In genomic region chr5:146692361-146692975, GRCm38 (mm10) we compare ENCODE assay signal across 7 mouse cellular contexts.
A peak's percentile ranks its signal among the peaks of the same experiment; 100 is the strongest.
DNase-seq lines count a peak whose midpoint lies in the region; ATAC-seq lines count a peak whose summit lies in the region.

No protein-coding gene starts in this region.

- H3K4me1 ChIP-seq in midbrain, embryonic 11.5 days (ENCODE audit: control insufficient read depth, insufficient read depth, low read length) = no peaks in the 10 kb centered on the region
- H3K4me1 ChIP-seq in midbrain, embryonic 13.5 days (replicated peaks) = peaks cover 10% of the 10 kb centered on the region
- H3K4me1 ChIP-seq in heart, embryonic 14.5 days (ENCODE audit: control insufficient read depth in 2 of 2, insufficient read depth in 2 of 2, low read length in 2 of 2) = peaks cover 8 to 12% of the 10 kb centered on the region in 2 experiments; a peak in 3 of 4 replicates

- no peaks in the 10 kb centered on the region for H3K9me3 ChIP-seq in midbrain, embryonic 11.5 days (ENCODE audit: control insufficient read depth, low read length)
- no peaks in the 10 kb centered on the region for H3K9me3 ChIP-seq in midbrain, embryonic 13.5 days
- no peaks in the 10 kb centered on the region for H3K9me3 ChIP-seq in heart, embryonic 14.5 days (ENCODE audit: control insufficient read depth, low read length)

- H3K4me2 ChIP-seq in midbrain, embryonic 11.5 days = no peak overlapping the region
- no peak overlapping the region for H3K4me2 ChIP-seq in midbrain, embryonic 13.5 days (replicated peaks)
- no peak overlapping the region for H3K4me2 ChIP-seq in heart, embryonic 14.5 days (ENCODE audit: low read length)

- H3K9ac ChIP-seq in midbrain, embryonic 11.5 days (ENCODE audit: low read length) = no peak overlapping the region
- H3K9ac ChIP-seq in midbrain, embryonic 13.5 days (replicated peaks) = no peak overlapping the region
- H3K9ac ChIP-seq in heart, embryonic 14.5 days (ENCODE audit: low read length) = no peak overlapping the region

- whole genome bisulfite sequencing in midbrain, embryonic 11.5 days = 59% methylated on average over 7 of the region's 7 CpGs
- WGBS in midbrain, embryonic 13.5 days = 61% methylated on average over 7 of the region's 7 CpGs
- 20% methylated on average over 7 of the region's 7 CpGs for WGBS in heart, embryonic 14.5 days

- no peaks in the 10 kb centered on the region for H3K36me3 ChIP-seq in midbrain, embryonic 11.5 days (ENCODE audit: control insufficient read depth, insufficient read depth, low read length)
- no peaks in the 10 kb centered on the region for H3K36me3 ChIP-seq in midbrain, embryonic 13.5 days
- no peaks in the 10 kb centered on the region for H3K36me3 ChIP-seq in heart, embryonic 14.5 days (ENCODE audit: control insufficient read depth, insufficient read depth, low read length)

- H3K27me3 ChIP-seq in midbrain, embryonic 11.5 days (ENCODE audit: control insufficient read depth, insufficient read depth, low read length) = no peaks in the 10 kb centered on the region
- H3K27me3 ChIP-seq in midbrain, embryonic 13.5 days = 0 out of 2 replicates have a peak, but pooled peaks cover 6% of the 10 kb centered on the region
- no peaks in the 10 kb centered on the region for H3K27me3 ChIP-seq in heart, embryonic 14.5 days (ENCODE audit: control insufficient read depth, insufficient read depth, low read length)

- H3K4me3 ChIP-seq in midbrain, embryonic 11.5 days (ENCODE audit: low read depth, low read length) = no peak overlapping the region
- H3K4me3 ChIP-seq in midbrain, embryonic 13.5 days (replicated peaks) = no peak overlapping the region
- no peak overlapping the region for H3K4me3 ChIP-seq in heart, embryonic 14.5 days (ENCODE audit: control insufficient read depth in 1 of 2, insufficient read depth in 1 of 2, low read depth in 1 of 2, low read length in 2 of 2)

- H3K27ac ChIP-seq in midbrain, embryonic 11.5 days (ENCODE audit: low read depth, low read length) = no peak overlapping the region
- H3K27ac ChIP-seq in midbrain, embryonic 13.5 days = no peak overlapping the region
- peak overlapping the region; percentile 55 to 60; a peak in 3 of 4 replicates for H3K27ac ChIP-seq in heart, embryonic 14.5 days (replicated peaks in 1 of 2; ENCODE audit: control insufficient read depth in 1 of 2, insufficient read depth in 1 of 2, low read depth in 2 of 2, low read length in 2 of 2)

- peak; percentile 80 for DNase-seq in midbrain, embryonic 11.5 days (ENCODE audit: low spot score, missing footprints)
- peak; percentile 61 to 75 for DNase-seq in kidney, postnatal 4 days
- DNase-seq in urinary bladder, postnatal 10 days (ENCODE audit: low spot score) = no peak
- DNase-seq in spleen, postnatal 10 days (ENCODE audit: low spot score in 2 of 2) = no peak

- ATAC-seq in midbrain, embryonic 11.5 days (ENCODE audit: low FRiP score) = no peak
- ATAC-seq in midbrain, embryonic 13.5 days = no peak; the same call in 1 of the 2 replicates
- ATAC-seq in heart, embryonic 14.5 days (ENCODE audit: insufficient number of reproducible peaks, insufficient read depth, low FRiP score, low read depth) = peak; percentile 58; the same call in 1 of the 2 replicates
- ATAC-seq in megakaryocyte, adult 5-6 weeks (ENCODE audit: poor library complexity, severe bottlenecking) = peak; percentile 16; the same call in 1 of the 2 replicates

Comparison
In these comparisons a context has a peak if more than half of its experiments do, and no peak if none do; other contexts are left out.
1. ATAC-seq: peak in heart, embryonic 14.5 days (single experiment) and megakaryocyte, adult 5-6 weeks (single experiment); none in midbrain, embryonic 11.5 days (single experiment) and midbrain, embryonic 13.5 days (single experiment).
2. DNase-seq: peak in midbrain, embryonic 11.5 days (single experiment) and kidney, postnatal 4 days (2 of 2); none in urinary bladder, postnatal 10 days (single experiment) and spleen, postnatal 10 days (0 of 2).
3. H3K27ac ChIP-seq: peak in heart, embryonic 14.5 days (2 of 2); none in midbrain, embryonic 11.5 days (single experiment) and midbrain, embryonic 13.5 days (single experiment).